Mouse (Mus musculus) ovary, postnatal 36 days (tissue): ENCODE data around the gene Klhdc10.
A peak's percentile ranks its signal among the peaks of the same experiment; 100 is the strongest.

Experiments
- DNase-seq: peaks from one replicate; pipeline ENCODE4 v3.0.0; 2022; ENCODE audit warnings: low spot score, mixed read lengths

Klhdc10 gene

DNA sequence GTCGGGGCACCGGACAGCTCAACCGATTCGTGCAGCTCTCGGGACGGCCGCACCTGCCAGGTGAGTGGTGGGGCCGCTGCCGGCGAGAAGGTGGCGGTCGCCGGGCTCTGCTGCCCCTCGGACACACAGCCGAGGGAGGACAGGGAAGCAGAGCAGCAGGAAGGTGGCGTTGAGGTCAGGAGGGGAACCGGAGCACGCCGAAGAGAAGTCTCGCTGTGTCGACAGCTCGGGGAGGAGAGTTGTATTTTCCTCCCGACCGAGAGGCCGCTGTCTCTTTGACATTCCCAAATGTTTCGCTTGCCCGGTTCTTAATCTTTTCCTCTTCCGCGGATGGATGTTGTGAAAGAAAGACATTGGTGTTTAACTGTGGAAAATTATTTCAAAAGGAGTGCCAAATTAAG is 423 bp downstream of the Klhdc10 start:
- DNase-seq: no peak

DNA sequence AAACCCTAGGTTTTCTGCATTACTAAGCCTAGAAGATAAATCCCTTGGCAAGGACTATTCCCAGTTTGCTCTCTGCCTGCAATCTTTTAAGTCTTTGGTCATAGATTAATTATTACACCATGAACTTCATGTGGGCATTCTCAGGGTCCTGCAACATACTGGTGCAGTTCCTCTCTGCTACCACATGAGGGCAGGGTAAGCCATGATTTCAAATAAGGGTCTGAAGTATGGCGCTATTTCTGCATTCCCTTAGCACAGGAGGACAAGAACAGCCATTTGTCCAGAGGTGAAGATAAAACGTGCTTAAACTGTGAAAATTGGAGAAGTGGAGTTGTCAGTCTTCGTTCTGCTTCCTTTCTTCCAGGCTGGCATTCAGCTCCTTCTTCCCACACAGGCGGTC is 1.8 kb downstream of the Klhdc10 start:
- peak; percentile 30 for DNase-seq

DNA sequence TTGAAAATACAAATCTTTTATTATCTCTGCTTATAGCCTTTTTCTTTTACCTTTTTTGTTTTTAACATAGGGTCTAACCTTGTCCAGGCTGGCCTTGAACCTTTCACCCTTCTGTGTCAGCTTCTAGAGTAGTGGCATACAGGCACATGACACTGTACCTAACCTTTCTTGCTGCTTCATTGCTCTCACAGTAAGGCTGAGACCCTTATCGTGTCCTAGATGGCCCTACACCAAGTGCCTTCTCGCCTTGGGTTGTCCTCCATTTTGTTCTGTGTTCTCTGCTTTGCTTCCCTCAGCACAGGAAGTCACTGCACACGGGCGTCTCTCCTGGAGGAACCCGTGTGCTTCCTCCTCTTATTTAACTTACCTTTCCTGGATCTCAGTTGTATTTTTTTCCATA is 3.0 kb downstream of the Klhdc10 start:
- DNase-seq: no peak

DNA sequence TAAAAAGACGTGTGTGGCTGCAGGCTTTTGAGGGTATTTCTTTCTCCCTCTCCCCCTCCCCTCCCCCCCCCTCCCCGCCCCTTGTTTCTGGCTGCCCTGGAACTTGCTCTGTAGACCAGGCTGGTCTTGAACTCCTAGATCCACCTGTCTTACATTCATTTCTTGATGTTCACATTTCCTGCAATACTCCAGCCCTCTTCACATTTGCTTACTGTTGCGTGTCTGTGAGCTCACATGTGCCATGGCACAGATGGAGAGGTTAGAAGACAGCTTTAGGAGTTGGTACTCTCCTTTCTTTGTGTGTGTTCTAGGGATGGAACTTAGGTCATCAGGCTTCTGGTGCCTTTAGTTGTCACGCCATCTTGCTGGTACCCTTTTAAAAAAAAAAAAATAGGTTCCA is 6.6 kb downstream of the Klhdc10 start:
- DNase-seq: no peak

DNA sequence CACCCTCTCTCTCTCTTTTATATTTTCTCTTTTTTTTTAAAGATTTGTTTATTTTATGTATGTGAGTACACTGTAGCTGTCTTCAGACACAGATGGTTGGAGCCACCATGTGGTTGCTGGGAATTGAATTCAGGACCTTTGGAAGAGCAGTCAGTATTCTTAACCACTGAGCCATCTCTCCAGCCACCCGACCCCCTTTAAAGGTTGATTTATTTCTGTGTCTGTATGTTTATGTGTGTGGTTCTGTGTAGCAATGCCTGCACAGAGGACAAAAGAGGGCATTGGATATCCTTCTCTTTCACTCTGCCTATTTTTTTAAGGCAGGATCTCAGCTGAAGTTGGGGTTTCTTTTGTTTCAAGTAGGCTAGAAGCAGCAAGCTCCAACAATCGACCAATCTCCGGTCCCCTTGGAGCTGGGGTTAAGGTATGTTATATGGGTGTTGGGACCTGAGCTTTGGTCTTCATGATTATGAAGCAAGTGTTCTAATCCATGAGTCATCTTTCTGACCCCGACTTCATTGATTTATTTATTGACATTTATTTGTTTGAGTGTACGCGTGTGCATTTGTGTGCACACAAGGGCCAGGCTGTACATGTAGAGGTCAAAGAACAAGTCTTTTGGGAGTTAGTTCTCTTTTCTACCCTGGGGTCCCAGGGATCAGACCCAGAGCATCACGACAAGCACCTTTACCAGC is 7.9 kb downstream of the Klhdc10 start:
- no peak for DNase-seq

DNA sequence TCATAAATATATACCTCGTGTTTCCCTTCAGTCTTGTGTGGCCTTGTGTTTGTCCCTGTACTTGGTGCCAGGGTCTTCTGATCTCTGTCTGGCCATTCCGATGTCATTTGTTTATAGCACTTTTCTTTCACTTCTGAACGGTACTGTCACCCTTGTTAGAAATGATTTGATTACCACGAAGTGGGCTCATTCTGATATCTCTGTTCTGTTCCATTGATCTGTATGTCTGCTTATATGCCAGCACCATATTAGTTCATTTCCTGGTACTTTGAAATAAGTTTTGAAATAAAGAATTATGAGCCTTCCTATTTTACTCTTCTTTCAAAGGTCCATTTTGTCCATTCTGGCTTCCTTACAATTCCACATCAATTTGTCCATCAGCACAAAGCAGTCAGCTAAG is 9.6 kb downstream of the Klhdc10 start:
- no peak for DNase-seq

DNA sequence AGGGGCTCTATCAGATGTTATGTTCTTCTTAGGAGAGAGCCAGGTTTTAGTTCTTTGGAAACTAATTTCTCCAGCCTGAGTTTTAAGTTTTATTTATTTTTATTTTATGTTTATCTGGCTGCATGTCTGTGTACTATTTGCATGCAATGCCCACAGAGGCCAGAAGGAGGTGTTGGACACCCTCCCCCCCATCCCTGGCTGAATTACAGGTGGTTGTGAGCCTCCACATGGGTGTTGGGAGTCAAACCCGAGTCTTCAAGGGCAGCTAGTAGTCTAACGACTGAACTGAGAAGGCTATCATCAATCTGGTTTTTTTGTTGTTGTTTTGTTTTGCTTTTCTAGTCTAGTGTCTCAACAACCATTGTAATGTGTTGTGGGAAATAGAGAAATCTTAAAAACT is 14.5 kb downstream of the Klhdc10 start:
- no peak for DNase-seq

DNA sequence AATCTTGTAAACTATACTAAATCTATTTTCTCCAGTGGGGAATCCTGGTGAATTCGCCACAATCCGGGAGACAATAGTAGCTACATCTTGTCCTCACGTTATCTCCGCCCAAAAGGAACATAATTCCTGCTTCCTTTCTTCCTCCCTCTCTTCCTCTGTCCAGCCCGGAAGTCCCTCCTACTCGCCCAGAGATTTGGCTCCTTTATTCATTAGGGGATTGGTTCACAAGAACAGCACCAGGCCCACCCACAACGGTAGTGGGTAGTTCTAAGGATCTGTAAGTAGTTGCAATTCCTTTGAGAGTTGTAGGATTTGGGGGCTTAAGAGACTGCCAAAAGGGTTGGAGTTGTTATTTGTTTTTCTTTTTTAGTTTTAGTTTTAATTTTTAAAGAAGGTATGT is 15.1 kb downstream of the Klhdc10 start:
- DNase-seq: no peak

DNA sequence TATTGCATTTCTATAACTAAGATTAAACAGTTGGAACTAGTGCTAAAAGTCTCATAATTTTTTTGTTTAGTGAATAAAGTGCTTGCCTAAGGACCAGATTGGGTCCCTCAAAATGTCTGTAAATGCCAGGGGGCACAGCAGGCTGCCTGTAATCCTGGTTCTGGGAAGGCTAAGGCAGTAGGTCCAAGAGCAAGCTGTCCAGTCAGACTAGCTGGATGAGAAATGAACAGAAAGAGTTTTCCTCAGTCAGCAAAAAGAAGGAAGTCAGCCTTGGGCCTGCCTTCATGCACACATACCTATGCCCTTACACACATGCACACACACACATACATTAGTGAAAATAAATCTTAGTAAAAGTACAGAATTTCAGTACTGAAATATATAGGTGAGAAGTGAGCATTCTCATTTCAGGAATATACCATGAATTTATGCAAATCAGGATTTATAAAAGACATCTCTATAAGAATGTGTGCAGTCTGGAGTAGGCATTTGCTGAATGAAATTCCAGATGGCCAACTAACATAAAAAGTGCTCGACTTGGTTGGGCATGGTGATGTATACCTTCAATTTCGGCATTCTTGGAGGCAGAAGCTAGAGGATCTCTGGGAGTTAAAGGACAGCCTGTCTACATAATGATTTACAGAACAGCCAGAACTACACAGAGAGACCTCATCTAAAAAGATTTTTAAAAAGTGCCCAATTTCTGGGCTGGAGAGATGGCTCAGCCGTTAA is 31.0 kb downstream of the Klhdc10 start:
- no peak for DNase-seq

DNA sequence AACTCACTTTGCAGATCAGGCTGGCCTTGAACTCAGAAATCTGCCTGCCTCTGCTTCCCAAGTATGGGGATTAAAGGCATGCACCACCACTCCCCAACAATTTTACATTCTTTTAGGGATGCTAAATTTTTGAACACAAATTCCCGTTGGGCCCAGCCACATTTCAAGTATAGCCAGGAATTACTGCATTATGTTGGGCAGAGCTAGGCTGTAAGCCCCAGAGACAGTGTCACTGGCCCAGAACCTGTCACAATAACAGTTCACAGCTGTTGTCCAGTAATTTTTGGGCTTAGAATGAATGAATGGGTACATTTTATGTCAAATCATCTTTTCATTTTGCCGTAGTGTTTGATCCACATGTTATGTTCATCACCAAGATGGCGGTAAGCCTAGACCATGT is 34.8 kb downstream of the Klhdc10 start:
- no peak for DNase-seq

DNA sequence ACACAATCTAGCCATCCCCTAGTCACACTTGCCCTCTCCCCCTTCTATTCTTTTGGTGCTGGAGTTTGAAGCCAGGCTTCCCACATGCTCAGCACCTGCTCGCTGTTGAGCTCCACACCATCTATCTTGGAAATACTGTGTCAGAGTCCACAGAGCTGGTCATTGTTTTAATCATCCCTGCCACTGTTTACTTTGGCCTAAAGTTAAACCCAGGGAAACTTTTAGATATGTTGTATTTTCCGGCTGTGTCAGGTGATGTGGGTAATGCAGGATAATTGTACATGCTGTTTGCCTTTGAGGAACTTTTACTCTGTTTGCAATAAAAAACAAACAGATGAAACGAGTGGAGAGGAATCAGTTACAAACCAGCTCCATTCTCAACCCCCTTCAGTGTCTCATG is 35.4 kb downstream of the Klhdc10 start:
- DNase-seq: no peak

DNA sequence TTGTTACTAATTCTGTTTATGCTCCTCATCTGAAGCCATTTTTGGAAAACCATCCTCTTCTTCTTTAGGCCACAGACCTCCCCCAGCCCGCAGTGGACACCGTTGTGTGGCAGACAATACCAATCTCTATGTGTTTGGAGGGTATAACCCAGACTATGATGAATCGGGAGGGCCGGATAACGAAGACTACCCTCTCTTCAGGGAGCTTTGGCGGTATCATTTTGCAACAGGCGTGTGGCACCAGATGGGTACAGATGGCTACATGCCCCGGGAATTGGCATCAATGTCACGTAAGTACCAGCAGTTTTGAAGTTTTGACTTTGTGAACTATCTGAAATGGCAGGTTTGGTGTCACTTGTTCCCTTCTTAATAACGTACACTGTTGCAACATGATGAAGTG is 37.9 kb downstream of the Klhdc10 start:
- no peak for DNase-seq

DNA sequence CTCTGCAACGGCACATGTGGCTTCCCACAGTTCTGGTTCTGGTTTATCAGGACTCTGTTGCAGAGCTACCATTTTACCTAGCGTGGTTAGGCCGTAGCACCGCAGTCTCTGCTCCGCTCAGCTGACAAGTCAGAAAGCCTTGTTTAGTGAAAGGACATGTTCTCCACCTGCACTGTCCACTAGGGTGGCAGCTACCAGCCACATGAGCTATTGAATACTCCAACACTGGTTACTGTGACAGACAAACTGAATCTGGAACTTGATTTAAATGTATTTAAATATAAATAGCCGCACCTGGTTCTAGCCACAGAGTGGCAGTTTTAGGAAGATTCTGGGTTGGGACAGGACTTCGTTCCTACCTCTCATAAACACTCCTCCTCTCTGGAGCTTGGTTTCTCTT is 55.3 kb downstream of the Klhdc10 start:
- DNase-seq: no peak

DNA sequence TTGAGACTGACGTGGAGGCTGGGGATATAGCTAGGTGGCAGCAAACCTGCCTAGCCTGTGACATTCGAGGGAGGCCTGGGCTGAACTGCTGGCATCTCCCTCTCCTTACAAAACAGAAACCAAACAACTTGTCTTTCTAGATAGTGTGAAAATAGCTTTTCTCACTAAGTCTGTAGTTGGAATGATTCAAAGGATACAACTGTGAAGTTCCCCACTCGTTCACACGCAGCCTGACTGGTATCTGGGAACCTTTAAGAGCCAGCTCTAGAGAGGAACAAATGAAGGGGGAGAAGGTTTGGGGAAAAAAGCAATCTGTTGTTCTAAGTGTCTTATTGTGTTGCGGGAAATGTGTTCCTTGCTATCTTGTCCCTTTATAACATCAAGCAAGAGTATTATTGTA is 57.0 kb downstream of the Klhdc10 start:
- DNase-seq: no peak

DNA sequence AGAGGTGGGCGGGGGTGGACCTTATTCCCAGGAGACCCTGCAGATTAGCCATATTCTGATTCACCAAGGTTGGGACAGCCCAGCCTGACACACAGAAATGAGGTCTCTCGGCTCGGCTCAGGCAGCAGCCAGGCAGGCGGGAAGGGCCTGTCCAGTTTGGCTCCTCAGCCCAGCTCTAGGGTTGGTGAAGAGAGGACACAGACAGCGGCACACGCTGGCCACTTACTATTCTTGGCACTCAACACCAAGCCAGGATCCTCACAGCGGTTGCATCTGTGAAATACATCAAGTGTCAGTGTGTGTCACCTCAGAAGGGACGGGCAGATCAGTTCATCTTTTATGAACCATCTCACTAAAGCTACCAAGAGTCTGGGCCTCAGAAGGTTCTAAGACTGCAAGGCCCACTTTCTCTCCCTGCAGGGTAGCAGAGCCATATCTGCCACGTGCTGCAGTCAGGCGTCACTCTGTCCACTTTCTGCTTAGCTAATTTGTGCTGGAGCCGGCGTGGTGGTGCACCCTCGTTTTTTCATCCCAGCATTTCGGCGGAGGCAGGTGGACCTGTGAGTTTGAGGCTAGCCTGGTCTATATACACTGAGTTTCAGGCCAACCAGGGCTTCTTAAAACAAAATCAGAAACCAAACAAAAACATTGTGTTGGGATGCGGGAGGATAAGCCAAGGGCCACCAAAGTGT is 57.5 kb downstream of the Klhdc10 start:
- DNase-seq: no peak

DNA sequence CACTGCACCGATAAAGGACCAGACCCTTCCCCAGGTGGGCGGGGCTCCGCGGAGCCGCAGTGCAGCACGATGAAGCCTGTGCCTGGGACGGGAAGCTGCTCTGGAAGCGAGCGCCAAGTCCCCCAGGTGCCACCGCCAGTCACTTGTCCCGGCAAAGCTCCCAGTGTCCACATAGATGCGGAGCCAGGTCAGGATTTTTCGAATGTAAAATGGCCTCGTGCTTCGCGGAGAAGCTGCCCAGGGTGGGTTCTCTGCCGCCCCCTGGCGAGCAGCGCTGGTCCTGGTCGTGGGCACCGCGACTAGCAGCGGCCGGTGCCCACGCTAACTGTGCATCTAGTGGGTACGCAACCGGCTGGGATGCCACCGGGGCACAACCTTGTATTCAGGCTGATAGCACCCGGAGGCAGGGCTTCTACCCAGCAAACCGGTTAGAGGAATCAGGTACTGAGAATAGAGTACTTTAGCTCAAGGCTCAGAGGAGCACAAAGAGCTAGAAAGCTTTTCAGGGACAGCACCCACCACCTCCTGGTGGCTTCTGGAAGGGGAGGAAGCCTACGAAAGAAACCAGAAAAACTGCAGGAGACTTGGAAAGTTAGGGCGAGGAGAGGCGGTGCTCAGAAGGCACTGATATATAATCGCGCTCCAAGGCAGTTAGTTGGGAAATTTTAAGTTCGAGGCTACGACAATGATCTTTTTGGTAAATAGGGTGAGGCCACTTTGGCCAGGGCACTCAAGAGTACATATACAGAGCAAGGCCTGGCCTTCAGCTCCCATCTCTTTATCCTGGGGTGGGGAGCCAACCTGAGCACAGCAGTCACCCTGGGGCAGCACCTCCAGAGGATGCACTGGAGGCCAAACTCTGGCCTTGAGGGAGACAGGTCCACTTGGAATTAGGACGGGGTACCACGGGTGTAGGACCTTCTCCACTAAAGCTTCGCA is 58.4 kb downstream of the Klhdc10 start:
- peak; percentile 82 for DNase-seq

DNA sequence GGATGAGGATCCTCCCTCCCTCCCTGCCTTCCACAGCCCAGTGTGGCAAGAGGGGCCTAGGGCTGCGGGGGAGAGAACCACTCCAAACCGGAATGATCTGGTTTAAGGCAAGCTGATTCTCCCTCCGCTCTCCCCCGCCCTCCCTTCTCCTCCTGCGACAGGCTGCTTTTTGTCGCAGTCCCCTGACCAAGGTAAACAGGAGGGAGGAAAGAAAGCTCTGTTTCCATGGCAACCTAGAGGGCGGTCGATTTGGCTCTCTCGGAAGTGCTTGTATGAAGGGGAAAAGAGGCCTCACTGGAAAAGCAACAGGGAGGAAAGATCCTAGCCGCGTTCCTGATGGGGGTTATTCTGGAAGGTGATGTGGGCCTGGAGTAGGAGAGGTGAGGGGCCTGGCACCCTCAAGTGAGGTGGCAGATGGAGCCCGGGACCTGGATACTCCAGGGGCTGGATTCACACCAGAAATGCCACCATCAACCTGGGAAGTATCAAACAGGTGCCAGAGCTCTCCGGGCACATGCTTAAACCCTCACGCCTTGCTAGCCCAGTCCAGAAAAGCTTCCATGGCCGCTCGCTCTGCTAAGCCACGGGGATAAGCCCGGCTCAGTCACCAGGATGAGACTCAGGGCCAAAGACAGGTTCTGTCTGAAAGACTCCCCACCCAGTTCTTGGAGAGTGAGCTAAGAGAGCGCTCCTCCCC is 59.2 kb downstream of the Klhdc10 start:
- peak; percentile 66 for DNase-seq

DNA sequence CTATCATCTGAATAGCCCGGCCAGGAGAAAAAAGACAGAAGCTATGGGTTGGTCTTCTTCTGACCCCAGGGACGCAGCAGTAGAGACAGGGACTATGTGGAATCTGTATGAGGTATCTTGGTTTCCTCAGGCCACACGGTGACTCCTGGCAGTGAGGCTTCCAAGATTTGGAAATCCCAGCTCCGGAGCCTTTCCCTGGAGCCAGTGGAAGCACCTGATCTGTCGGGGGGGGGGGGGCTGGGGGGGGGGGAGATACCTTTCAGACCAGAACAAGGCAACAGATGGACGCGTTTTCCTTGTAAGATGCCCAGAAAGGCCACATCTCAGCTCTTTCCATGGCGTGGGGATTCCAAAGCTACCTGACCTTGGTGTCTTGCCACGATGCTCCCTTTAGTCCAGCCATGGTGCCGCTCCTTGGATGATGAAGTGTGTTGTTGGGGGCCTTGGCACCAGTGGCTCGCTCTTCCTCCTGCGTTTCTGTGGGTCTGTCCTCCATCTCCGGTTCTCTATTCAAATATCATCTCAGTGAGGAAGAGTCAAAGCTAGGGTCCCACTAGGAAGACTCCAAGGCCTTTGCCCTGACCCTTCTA is 60.2 kb downstream of the Klhdc10 start:
- DNase-seq: no peak

DNA sequence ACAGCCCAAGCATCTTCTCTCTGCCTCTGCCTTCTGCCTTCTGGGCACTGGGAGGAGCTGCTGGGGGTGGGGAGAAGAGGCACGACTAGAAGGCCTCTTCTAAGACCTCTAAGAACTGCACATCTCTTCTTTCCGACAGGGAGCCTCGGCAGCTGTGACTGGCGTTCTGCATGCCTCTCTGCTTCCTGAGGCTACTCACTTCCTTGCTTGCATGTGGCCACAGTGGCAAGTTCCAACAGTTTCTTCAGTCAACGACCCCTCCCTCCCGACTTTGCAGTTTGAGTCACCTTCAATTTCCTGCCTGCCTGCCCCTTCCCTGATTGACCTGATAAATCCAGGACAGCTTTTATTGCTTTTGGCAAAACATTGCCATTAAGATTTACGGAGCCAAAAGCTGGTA is 61.2 kb downstream of the Klhdc10 start:
- no peak for DNase-seq

DNA sequence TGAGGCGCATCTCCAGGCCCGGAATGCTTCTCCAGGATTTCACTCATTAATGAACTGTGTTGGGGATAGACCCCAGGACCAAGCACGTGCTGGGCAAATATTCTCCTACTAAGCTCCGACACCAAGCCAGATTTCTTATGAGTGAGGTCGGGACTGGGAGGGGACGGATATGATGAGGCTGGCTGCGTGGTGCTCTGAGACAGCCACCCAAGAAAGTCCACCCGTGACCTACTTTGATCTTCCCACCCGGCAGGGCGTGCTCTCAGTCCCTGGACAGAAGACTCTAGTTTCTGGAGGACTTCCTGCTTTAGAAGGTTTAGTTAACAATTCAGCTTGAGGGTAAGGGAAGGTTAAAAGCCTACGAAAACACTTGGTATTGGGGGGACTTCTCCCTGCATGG is 63.9 kb downstream of the Klhdc10 start:
- no peak for DNase-seq

DNA sequence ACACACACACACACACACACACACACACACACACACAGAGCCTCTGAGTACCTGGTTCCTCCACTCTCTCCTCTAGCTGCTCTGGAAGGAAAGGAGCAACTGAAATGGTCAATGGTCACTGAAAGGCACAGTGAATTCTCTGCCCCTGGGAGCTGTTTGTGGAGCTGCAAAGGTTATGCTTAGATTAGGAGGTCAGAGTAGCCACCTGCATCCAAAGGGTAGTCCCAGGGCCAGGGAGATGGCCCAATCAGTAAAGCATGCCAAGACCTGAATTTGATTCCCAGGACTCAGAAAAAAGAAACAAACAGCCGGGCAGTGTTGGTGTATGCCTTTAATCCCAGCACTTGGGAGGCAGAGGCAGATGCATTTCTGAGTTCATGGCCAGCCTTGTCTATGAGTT is 66.4 kb downstream of the Klhdc10 start:
- no peak for DNase-seq
